Mouse (Mus musculus) frontal cortex, postnatal 10 days (tissue): ENCODE measurements at regions not wholly inside any gene's neighbourhood (a gene's known extent, or its start where the extent isn't known, plus 50 kb on each side); places are given as distances from the start of the nearest gene placed in this dataset.

Source experiments
- DNase-seq, 2 experiments: peaks; one replicate each; pipeline ENCODE4 v3.0.0; 2022; ENCODE audit warnings: low spot score in 2 of 2, mixed read lengths in 1 of 2

DNA sequence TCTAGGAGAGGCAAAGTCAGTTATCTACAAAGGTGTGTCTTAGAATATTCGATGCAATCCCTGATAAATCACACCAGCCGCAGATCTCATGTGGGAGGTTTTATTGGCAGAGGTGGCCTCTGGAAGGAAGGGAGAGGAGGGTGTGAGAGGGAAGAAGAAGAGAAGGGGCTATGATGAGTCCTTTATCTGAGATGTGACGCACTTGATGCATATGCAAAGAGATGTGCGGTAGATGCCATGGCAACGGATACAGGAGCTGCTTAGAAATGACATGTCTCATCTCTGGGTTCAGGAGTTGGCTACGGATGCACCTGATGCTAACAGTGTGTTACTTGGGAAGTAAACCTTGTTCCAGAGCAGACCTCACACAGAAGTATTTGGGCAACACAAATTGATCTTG is 718.6 kb upstream of the Gm21961 start:
- peak; percentile 9 to 12 for DNase-seq

DNA sequence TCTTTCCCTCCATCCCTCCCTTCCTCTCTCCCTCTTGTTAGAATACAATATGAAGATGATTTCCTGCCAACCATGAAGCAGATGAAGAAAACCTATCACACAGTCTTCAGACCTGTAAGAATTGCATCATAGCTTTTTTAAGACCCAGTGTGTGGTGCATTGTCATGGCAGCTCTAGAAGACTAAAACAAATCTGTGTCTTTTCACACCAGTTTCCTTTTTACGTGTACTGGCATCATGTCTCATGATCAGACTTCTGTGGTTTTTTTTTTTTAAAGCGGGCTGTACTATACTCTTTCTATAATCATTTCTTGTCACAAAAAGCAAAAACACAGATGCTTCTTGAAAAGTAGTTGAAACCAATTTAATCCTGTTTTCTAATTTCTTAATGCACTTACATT is 716.6 kb upstream of the Gm21961 start:
- DNase-seq: peak in 1 of 2 experiments; percentile 6

DNA sequence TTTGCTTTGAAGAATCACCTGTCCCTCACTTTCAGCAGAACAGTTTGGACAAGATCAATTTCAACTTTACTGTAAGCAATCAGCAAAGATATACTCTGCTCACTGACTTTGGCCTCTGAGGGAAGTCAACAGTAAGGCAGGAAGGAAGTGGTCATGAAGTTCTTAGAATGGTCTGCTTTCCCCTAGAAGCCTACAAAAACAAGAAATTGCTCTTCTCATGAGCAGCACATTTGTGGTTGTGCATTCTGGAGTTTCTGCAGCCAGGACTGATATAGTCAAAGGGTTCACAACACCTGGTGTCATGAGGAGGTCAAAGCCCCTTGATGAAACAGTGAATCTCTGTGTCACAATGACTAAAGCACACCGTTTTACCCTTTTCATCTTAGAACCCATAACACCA is 712.4 kb upstream of the Gm21961 start:
- DNase-seq: no peak

DNA sequence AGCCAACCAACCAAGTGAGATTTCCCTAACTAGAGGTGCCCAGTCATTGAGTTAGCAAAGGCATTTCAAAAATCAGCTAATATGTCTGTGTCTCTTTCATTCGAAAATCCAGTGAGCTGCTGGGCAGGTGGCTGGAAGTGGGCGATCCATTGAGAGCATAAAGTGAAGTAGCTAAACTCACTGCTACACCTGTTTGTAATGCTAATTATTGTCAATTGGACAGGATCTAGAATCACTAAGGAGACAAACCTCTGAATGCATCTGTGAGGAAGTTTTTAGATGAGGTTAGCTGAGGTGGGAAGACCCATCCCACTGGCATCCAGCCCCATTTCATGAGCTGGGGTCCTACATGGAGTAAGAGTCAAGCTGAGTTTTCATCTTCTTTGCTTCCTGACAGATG is 711.6 kb upstream of the Gm21961 start:
- no peak for DNase-seq

DNA sequence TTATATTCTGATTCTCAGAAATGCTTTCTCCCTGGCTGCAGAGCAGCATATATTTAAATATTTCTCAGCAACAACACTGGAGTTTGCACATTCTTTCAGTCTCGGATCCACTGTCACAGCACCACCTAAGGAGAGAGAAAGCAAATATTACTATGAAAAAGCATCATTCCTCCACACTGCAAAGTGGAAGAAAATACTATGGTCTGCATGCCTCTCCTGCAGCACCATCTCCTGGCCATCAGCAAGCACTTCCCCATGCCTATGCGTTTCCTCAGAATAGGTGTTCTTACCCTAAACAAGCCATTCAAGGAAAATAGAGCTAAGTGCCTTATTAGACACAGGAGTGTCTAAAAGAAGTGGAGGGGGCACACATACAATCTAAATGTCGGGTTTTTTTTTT is 688.9 kb upstream of the Gm21961 start:
- DNase-seq: peak; percentile 19 to 22

DNA sequence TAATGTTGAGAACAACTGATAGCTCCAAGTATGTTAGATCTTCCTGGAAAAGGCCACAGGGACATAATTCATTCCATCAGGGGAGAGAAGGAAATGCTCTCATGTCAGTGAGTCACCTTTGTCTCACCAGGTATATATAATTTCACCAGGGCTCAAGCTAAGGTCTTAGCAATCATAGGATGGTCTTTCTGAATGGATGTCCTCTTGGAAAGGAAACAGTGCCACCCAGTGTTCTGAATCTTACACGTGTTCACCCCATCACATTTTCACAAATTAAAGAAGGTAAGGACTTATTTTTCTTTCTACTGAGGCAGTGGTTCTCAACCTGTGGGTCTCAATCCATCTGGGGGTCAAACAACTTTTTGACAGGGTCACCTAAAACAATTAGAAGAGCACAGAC is 686.8 kb upstream of the Gm21961 start:
- peak in 1 of 2 experiments; percentile 7 for DNase-seq

DNA sequence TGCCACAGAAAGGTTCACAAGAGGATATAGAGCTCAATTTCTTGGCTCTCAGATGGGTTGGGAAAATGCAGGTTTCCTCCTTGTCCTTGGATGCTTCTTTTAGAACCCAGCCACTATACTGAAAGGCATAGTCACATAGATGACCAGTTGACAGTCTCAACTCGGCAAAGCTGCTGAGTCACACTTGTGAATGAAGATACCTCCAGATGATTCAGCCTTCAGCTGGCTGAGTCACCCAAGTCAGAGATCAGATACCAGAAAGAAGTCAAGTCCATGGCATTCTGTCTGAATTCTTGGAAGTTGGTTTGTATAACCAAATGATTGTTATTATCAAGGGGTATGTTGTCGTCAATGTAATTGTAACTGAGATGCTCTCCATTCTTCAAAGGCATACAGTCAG is 683.9 kb upstream of the Gm21961 start:
- DNase-seq: no peak
